Mouse (Mus musculus) spleen, postnatal 4 days (tissue): ENCODE measurements around the gene Ppm1h.

Source experiments
- DNase-seq, 2 experiments: peaks; one replicate each; pipeline ENCODE4 v3.0.0; 2022; ENCODE audit warnings: low spot score in 2 of 2

Gene Ppm1h

DNA sequence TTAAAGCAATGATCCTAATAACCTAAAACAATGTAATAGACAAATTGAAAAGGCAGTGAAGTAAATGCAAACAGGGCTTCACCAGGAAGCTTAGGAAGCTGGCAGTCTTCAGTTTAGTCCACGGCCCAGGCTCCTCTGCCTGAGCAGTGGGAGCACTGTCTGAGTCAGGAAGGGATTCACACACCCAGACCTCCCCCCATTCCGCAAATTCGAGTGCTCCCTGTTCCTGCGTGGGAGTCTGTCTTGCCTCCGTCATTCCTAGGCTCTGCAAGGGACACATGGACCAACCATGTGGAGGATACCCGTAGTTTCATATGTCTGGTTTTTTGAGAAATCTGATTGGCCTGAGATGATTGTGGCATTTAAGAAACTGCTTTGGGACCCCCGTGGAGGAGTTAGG is 67.6 kb downstream of the Ppm1h start:
- no peak for DNase-seq

- DNase-seq, result no peak
These were observed 68.8 kb downstream of the Ppm1h start for GRCm38 (mm10) chr10:122747151-122747925.

- no peak for DNase-seq
These were observed 69.9 kb downstream of the Ppm1h start for GRCm38 (mm10) chr10:122748361-122748951.

GRCm38 (mm10) chr10:122749071-122749470 is 70.5 kb downstream of the Ppm1h start:
- DNase-seq, result no peak

- no peak for DNase-seq
These were observed 71.3 kb downstream of the Ppm1h start for GRCm38 (mm10) chr10:122749876-122750275.

- DNase-seq, result no peak
These were observed 74.7 kb downstream of the Ppm1h start for GRCm38 (mm10) chr10:122752950-122753923.

- DNase-seq, result no peak
These were observed 75.4 kb downstream of the Ppm1h start for GRCm38 (mm10) chr10:122753924-122754307.

DNA sequence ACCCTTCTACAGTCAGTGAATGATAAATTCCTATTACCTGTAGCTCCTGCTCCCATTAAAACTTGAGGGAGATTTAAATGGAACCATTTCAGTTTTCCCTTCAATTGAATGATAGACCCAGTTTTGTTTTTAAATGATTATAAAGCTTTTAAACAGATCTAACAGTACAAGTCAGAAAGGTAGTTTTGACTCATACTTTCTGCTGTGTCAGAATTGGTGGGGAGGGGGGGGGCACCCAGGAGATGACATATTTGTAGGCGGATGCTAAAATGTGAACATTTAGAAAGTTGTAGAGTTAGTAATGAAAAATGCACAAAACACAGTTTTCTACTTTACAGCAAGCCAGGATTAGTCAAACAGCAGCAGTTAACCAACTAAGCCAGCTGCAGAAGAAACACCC is 76.4 kb downstream of the Ppm1h start:
- no peak for DNase-seq

DNA sequence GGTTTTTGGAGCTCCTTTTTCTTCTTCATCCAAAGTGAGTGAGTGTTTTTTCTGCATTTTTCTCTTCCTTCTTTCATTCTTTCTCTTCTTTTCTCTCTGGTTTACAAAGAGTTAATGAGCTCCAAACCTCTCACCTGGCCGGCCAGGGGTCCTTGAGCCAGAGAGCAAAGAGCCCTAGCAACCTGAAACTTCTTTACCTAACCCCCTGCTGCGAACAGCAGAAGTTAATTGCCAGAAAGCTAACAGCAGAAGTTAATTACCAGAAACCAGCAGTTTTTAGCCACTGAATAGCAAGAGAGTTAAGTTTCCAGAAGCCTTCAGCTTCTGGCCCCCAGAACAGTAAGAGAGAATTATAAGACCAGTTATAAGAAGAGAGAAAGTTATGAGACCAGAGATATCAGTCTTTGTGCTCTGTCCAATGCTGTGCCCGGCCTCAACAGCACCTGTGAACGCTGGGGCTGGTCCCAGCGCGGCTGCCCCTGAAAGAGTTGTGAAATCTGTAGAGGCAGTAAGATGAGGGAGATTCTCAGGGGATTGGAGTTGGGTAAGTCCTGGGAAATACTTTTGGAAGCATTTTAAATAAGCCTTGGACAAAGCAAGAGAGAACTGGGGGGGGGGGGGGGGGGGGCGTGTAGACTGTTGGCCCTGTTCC is 78.4 kb downstream of the Ppm1h start:
- DNase-seq, result no peak

DNA sequence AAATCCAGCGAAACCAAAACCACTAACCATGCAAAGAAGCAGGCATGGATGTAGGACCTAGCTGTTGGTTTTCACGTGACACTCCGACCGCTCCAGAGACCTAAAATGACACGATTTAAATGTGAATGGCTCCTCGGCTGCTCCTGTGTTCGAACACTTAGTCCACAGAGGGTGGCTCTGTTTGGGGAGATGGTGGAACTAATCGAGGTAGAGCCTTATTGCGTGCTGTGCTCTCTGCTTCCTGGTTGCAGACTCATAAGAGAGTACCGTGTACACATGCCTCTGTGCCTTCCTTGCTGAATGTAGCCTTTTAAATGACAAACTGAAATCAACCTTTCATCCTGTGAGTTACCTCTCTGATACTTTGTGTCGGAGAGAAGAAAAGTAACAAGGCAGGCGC is 79.2 kb downstream of the Ppm1h start:
- DNase-seq, result no peak

GRCm38 (mm10) chr10:122758346-122758745 is 79.8 kb downstream of the Ppm1h start:
- DNase-seq, result no peak

GRCm38 (mm10) chr10:122759729-122760128 is 81.2 kb downstream of the Ppm1h start:
- DNase-seq, result no peak

DNA sequence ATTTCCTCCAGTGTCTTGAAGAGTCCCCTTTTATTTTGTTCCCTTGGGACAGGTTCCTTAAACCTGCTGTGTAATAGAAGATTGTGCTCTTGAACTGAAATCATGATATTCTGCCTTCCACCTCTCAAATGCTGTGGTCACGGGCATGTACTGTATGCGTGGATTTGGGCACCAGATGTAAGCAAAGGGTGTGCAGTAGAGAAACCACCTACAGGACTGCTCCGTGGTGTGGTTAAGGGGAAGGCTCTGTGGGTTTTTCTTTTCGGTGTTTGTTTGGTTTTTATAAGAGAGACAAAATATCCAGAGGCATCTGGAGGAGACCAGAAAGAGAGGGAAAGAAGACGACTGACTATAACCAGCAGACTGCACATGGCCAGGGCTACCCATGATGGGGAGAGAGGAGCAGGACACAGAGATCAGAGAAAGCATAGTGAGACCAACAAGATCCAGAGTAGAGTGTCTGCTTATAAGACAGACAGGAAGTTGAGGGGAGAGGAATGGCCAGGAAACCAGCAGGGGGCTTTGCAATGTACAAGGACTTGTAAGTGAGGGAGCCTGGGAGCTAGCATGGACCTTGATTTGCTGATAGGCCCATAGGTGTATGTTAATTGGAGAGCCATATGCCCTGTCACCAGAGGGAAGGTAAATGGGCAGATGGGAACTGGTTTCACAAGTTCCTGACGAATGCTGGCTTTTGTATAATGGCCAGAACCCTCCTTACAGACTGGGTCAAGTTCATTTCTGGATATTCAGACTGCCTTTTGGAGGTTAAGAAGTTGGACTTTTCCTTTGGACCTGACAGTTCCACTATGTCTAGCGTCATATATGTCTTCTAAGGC is 82.1 kb downstream of the Ppm1h start:
- no peak for DNase-seq

- no peak for DNase-seq
These were observed 84.4 kb downstream of the Ppm1h start for GRCm38 (mm10) chr10:122762772-122763511.

DNA sequence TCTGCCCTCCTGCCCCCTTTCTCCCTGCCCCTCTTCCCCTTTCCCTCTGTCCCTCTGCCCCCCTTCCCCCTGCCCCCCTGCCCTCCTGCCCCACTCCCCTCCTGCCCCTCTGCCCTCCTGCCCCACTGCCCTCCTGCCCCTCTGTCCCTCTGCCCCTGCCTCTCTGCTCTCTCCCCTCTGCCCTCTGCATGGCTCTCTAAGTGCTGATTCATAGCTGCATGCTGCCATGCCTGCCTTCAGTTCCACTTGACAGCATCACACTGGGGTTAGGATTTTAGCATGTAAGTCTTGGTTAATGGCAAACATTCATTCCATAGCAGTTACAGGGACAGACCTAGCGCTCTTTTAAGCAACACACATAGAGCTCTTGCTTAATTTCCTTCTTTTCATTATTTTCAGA is 85.0 kb downstream of the Ppm1h start:
- no peak for DNase-seq

- no peak for DNase-seq
These were observed 86.1 kb downstream of the Ppm1h start for GRCm38 (mm10) chr10:122764653-122765052.

GRCm38 (mm10) chr10:122765521-122765920 is 87.0 kb downstream of the Ppm1h start:
- DNase-seq, result no peak

GRCm38 (mm10) chr10:122765992-122766391 is 87.4 kb downstream of the Ppm1h start:
- DNase-seq, result no peak

GRCm38 (mm10) chr10:122768204-122768892 is 89.8 kb downstream of the Ppm1h start:
- no peak for DNase-seq

- no peak for DNase-seq
These were observed 90.4 kb downstream of the Ppm1h start for GRCm38 (mm10) chr10:122768893-122769341.
